Comparison of ENCODE assay signal across 8 mouse cellular contexts in genomic region chr11:98953835-98954320, GRCm38 (mm10). TPM values are rescaled to one million over a fixed set of nuclear protein-coding genes. Genes with fewer than 3 reads are reported as not detected.
DNase-seq lines count a peak whose midpoint lies in the region; ATAC-seq and TF ChIP-seq lines count a peak whose summit lies in the region.

No protein-coding gene starts in this region.

- DNase-seq in embryo, embryonic 10 days (ENCODE audit: low spot score): peak; percentile 20
- DNase-seq in embryo, embryonic 10.5 days (ENCODE audit: low spot score): no peak
- DNase-seq in testis, postnatal 10 days (ENCODE audit: low spot score): no peak
- DNase-seq in stomach, postnatal 0 days (ENCODE audit: low spot score): no peak
- DNase-seq in layer of hippocampus, adult 11-12 months (ENCODE audit: low spot score): no peak
- DNase-seq in thymus, adult 2 months: no peak

- ATAC-seq in limb, embryonic 13.5 days (ENCODE audit: low FRiP score, low read depth): no peak
- ATAC-seq in stomach, postnatal 0 days (ENCODE audit: low FRiP score, low TSS enrichment): no peak

- H3K4me2 ChIP-seq in limb, embryonic 13.5 days (replicated peaks): peak overlapping the region; percentile 43
- peak overlapping the region; percentile 41 for H3K4me2 ChIP-seq in stomach, postnatal 0 days (replicated peaks; ENCODE audit: low read depth)

- no peak overlapping the region for H3K4me3 ChIP-seq in testis, adult 2 months (ENCODE audit: control insufficient read depth, low read depth, low read length)
- H3K4me3 ChIP-seq in limb, embryonic 13.5 days: no peak overlapping the region
- no peak overlapping the region for H3K4me3 ChIP-seq in stomach, postnatal 0 days (ENCODE audit: low read depth, low read length)
- H3K4me3 ChIP-seq in thymus, adult 2 months (ENCODE audit: control insufficient read depth, insufficient read depth, low read length): no peak overlapping the region

- no peaks in the 10 kb centered on the region for H3K36me3 ChIP-seq in testis, adult 2 months (ENCODE audit: control insufficient read depth, insufficient read depth, low read length)
- peaks cover 61% of the 10 kb centered on the region for H3K36me3 ChIP-seq in limb, embryonic 13.5 days
- no peaks in the 10 kb centered on the region for H3K36me3 ChIP-seq in stomach, postnatal 0 days (ENCODE audit: control insufficient read depth, insufficient read depth, low read length)
- H3K36me3 ChIP-seq in thymus, adult 2 months (ENCODE audit: control insufficient read depth, insufficient read depth, low read length): no peaks in the 10 kb centered on the region

- H3K27ac ChIP-seq in testis, adult 2 months (ENCODE audit: control insufficient read depth, insufficient read depth, low read depth, low read length): peak overlapping the region; percentile 81
- peak overlapping the region; percentile 52; the same call in 1 of the 2 replicates for H3K27ac ChIP-seq in limb, embryonic 13.5 days
- peak overlapping the region; percentile 83 for H3K27ac ChIP-seq in stomach, postnatal 0 days (replicated peaks)
- H3K27ac ChIP-seq in thymus, adult 2 months (ENCODE audit: control insufficient read depth, insufficient read depth, low read length): no peak overlapping the region; the same call in 1 of the 2 replicates

- no peak for TF ChIP-seq CTCF in testis, adult 2 months (IDR thresholded peaks at IDR 0.05; ENCODE audit: control insufficient read depth, insufficient read depth, insufficient replicate concordance, low read depth, low read length)
- no peak for TF ChIP-seq CTCF in stomach, postnatal 0 days (IDR thresholded peaks at IDR 0.05; ENCODE audit: low read depth)
- no peak for TF ChIP-seq CTCF in thymus, adult 2 months (IDR thresholded peaks at IDR 0.05; ENCODE audit: borderline replicate concordance, control insufficient read depth, extremely low read depth, insufficient read depth, low read length, poor library complexity)

- WGBS in limb, embryonic 13.5 days: 38% methylated on average over 13 of the region's 13 CpGs
- 16% methylated on average over 13 of the region's 13 CpGs for WGBS in stomach, postnatal 0 days
- WGBS in thymus, adult 2 months: 57% methylated on average over 13 of the region's 13 CpGs

- H3K9me3 ChIP-seq in limb, embryonic 13.5 days: no peaks in the 10 kb centered on the region
- H3K9me3 ChIP-seq in stomach, postnatal 0 days (ENCODE audit: control insufficient read depth, low read length): no peaks in the 10 kb centered on the region

- no peak for TF ChIP-seq EP300 in stomach, postnatal 0 days (optimal IDR thresholded peaks at IDR 0.05)

- peaks cover 37% of the 10 kb centered on the region for H3K4me1 ChIP-seq in testis, adult 2 months (ENCODE audit: control insufficient read depth, insufficient read depth, low read length)
- H3K4me1 ChIP-seq in limb, embryonic 13.5 days: peaks cover 69% of the 10 kb centered on the region
- peaks cover 34% of the 10 kb centered on the region; the same call in 1 of the 2 replicates for H3K4me1 ChIP-seq in stomach, postnatal 0 days (replicated peaks; ENCODE audit: control insufficient read depth, insufficient read depth)
- H3K4me1 ChIP-seq in thymus, adult 2 months (replicated peaks; ENCODE audit: control insufficient read depth, insufficient read depth, low read length): peaks cover 61% of the 10 kb centered on the region

- H3K27me3 ChIP-seq in testis, adult 2 months (ENCODE audit: control insufficient read depth, insufficient read depth, low read length): no peaks in the 10 kb centered on the region
- H3K27me3 ChIP-seq in limb, embryonic 13.5 days: no peaks in the 10 kb centered on the region
- no peaks in the 10 kb centered on the region for H3K27me3 ChIP-seq in stomach, postnatal 0 days (ENCODE audit: control insufficient read depth, insufficient read depth, low read length)
- no peaks in the 10 kb centered on the region for H3K27me3 ChIP-seq in thymus, adult 2 months (ENCODE audit: control insufficient read depth, insufficient read depth, low read length)

- TF ChIP-seq POLR2A in testis, adult 2 months (IDR thresholded peaks at IDR 0.05; ENCODE audit: control insufficient read depth, low read depth, low read length): no peak
- TF ChIP-seq POLR2A in thymus, adult 2 months (IDR thresholded peaks at IDR 0.05; ENCODE audit: control insufficient read depth, extremely low read depth, insufficient read depth, low read length, poor library complexity): no peak

- no peak overlapping the region for H3K9ac ChIP-seq in limb, embryonic 13.5 days
- H3K9ac ChIP-seq in stomach, postnatal 0 days (ENCODE audit: low read length): no peak overlapping the region

RNA-seq across cellular contexts. Expression of gene Rara, which starts 26.3 kb away (rescaled TPM):
- polyA plus RNA-seq in testis, adult 2 months (2012; rRNA removed): 18.7 and 20.1 TPM in 2 replicates
- 46.5 and 49.8 TPM in 2 replicates for polyA plus RNA-seq in limb, embryonic 13.5 days (2015; fragmentation: Nextera tagmentation; extraction: Ambion mirVana)
- 20.1 and 25.9 TPM in 2 replicates for polyA plus RNA-seq in stomach, postnatal 0 days (2015; fragmentation: Nextera tagmentation; extraction: Ambion mirVana)
- 63.5 and 74.1 TPM in 2 replicates for polyA plus RNA-seq in thymus, adult 2 months (2012; rRNA removed)

RNA-seq across cellular contexts. Expression of gene Gjd3, which starts 28.9 kb away (rescaled TPM):
- 13.6 and 23.8 TPM in 2 replicates for polyA plus RNA-seq in testis, adult 2 months (2012; rRNA removed)
- polyA plus RNA-seq in limb, embryonic 13.5 days (2015; fragmentation: Nextera tagmentation; extraction: Ambion mirVana): 0.41 and 0.78 TPM in 2 replicates
- polyA plus RNA-seq in stomach, postnatal 0 days (2015; fragmentation: Nextera tagmentation; extraction: Ambion mirVana): 1.9 and 2.1 TPM in 2 replicates
- polyA plus RNA-seq in thymus, adult 2 months (2012; rRNA removed): 1.3 and 1.9 TPM in 2 replicates

RNA-seq across cellular contexts. Expression of gene Cdc6, which starts 46.3 kb away (rescaled TPM):
- 2.5 and 2.9 TPM in 2 replicates for polyA plus RNA-seq in testis, adult 2 months (2012; rRNA removed)
- polyA plus RNA-seq in limb, embryonic 13.5 days (2015; fragmentation: Nextera tagmentation; extraction: Ambion mirVana): 31.4 and 32.3 TPM in 2 replicates
- 6.6 and 7.0 TPM in 2 replicates for polyA plus RNA-seq in stomach, postnatal 0 days (2015; fragmentation: Nextera tagmentation; extraction: Ambion mirVana)
- 8.4 and 12.2 TPM in 2 replicates for polyA plus RNA-seq in thymus, adult 2 months (2012; rRNA removed)
